Mouse (Mus musculus): ENCODE measurements around the gene Klhl21. TPM values are rescaled to one million over a fixed set of nuclear protein-coding genes. Genes with fewer than 3 reads are reported as not detected.

Gene Klhl21
- polyA plus RNA-seq, 1 experiment from 2014 or later = 8.1 TPM

GRCm38 (mm10) chr4:151985886-151986285 lies 22.7 kb upstream of the Klhl21 start:
- H3K36me3 ChIP-seq (replicated peaks) = peaks cover 67% of the 10 kb centered on the region
- no peaks in the 10 kb centered on the region for H3K27me3 ChIP-seq (ENCODE audit: poor library complexity, severe bottlenecking)

DNA sequence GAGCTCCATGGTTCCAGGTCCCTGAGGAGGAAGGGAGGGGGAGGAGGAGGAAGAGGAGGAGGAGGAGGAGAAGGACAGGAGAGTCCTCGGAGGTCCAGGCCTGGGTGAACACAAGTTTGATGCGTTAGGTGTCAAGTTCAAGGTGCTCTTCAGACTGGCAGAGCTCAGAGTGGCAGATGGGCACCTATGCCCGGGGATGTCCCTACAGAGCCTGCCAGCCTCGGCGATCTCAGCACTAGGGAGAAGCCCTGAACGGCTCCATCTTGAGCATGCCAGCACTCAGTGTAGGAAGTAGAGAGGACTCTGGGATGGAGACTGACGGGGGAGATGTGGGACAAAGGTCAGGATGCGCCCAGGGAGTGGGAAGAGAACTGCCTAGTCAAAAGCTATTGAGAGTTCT lies 22.0 kb upstream of the Klhl21 start:
- Histone ChIP-seq H3K9me3 (no peaks in the 10 kb centered on the region), H3K4me1 (peaks cover 58% of the 10 kb centered on the region), H3K27ac (no peak overlapping the region), H3K4me3 (no peak overlapping the region), H3K36me3 (replicated peaks) (peaks cover 67% of the 10 kb centered on the region), H3K27me3 (ENCODE audit: poor library complexity, severe bottlenecking) (no peaks in the 10 kb centered on the region)
- WGBS = 79% methylated on average over 8 of the region's 8 CpGs
- no peak for DNase-seq (ENCODE audit: extremely low spot score, low spot score)

More at GRCm38 (mm10) chr4:151985886-151986285, 22.7 kb upstream of the Klhl21 start:
- DNase-seq (ENCODE audit: extremely low spot score, low spot score) = no peak
- Histone ChIP-seq H3K9me3 (no peaks in the 10 kb centered on the region), H3K27ac (no peak overlapping the region), H3K4me1 (peaks cover 58% of the 10 kb centered on the region), H3K4me3 (no peak overlapping the region)
- 47% methylated on average over 10 of the region's 10 CpGs for WGBS

DNA sequence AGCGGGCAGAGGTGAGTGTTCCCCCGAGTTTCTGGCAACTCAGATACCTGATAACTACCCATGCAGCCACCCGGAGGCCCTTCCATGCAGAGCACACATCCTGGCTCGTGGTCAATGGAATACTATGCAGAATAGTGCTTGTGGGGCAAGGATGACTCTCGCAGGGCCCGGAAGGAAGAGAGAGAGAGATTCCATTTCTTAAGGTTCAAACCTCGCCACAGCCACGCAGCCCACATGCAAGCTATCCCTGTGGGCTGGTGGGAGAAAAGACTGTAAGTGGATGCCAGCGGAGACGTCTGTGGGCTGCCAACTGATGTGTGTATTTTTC lies 20.6 kb upstream of the Klhl21 start:
- DNase-seq (ENCODE audit: extremely low spot score, low spot score) = no peak
- Histone ChIP-seq H3K9me3 (no peaks in the 10 kb centered on the region), H3K4me1 (peaks cover 55% of the 10 kb centered on the region), H3K4me3 (peak overlapping the region; percentile 91), H3K36me3 (replicated peaks) (peaks cover 67% of the 10 kb centered on the region), H3K27ac (peak overlapping the region; percentile 94), H3K27me3 (ENCODE audit: poor library complexity, severe bottlenecking) (no peaks in the 10 kb centered on the region)
- WGBS = 36% methylated on average over 10 of the region's 10 CpGs

DNA sequence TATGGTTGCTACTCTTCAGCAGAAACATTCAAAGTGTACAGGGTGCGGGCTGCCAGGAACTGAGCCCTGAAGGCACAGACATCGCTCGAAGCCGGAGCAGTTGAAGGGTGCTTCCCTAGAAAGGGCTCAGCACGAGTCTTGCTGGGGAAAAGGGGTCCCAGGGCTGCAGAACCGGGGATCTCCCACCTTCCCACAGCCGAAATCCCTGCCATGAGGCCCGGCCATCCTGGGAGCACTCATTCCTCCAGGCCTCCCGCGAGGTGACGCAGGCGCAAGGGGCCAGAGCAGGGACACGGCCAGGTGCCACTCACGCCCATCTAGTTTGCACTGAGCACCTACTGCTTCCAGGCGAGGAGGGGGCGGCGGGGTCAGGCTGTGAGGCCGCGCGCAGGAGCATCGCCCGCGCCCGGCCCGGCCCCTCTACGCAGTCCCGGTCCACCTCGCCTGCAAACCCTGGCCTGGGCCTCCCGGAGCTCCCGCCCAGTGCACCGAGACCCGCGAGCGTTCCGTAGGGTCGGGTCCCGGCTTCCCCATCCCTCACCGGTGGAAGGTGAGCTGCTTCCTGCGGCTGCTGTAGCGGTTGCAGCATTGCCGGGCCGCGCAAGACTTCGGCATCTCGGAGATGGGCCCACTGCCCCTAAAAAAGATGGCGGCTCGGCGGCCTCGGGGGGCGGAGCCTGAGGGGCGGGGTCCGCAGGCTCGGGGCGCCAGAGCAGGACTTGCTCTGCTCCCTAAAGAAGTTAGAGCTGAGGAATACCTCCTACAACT lies 20.1 kb upstream of the Klhl21 start, which contains the start of gene Thap3:
TSS of gene Thap3 (minus strand) at position 656 of the 768 bp plus-strand sequence.
- 1% methylated on average over 54 of the region's 54 CpGs for WGBS
- peak within 1 kb of the TSS; percentile 91 for H3K4me3 ChIP-seq
- peak; percentile 76 for DNase-seq (ENCODE audit: extremely low spot score, low spot score)
- H3K36me3 ChIP-seq (replicated peaks) = peaks cover 66% of the 10 kb centered on the region
- H3K27ac ChIP-seq = peak within 1 kb of the TSS; percentile 94
- H3K4me1 ChIP-seq = peaks cover 55% of the 10 kb centered on the region
- H3K9me3 ChIP-seq = no peaks in the 10 kb centered on the region
- H3K27me3 ChIP-seq (ENCODE audit: poor library complexity, severe bottlenecking) = peaks cover under 1% of the 10 kb centered on the region; the same call in 1 of the 2 replicates

DNA sequence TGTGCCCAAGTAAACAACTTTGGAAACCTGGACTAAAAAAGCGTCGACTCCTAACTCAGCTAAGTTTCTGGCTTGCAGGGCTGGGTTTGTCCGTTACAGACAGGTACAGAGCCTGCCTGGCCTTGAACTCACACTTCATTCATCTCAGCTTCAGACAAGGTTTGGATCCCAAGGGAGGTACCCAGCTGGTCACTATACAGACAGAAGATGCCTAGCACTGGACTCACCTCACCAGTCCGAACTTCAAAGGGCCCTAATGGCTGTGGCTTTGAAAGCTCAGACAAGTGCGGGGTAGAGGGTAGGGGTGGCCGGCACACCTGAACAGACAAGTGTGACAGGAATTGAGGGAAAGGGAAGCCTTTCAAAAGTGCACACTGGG lies 19.5 kb upstream of the Klhl21 start:
- H3K27me3 ChIP-seq (ENCODE audit: poor library complexity, severe bottlenecking) = peaks cover 6% of the 10 kb centered on the region; the same call in 1 of the 2 replicates
- DNase-seq (ENCODE audit: extremely low spot score, low spot score) = no peak
- H3K4me3 ChIP-seq = peak overlapping the region; percentile 91
- H3K9me3 ChIP-seq = no peaks in the 10 kb centered on the region
- WGBS = 30% methylated on average over 6 of the region's 6 CpGs
- H3K36me3 ChIP-seq (replicated peaks) = peaks cover 65% of the 10 kb centered on the region
- peaks cover 55% of the 10 kb centered on the region for H3K4me1 ChIP-seq
- H3K27ac ChIP-seq = peak overlapping the region; percentile 94

DNA sequence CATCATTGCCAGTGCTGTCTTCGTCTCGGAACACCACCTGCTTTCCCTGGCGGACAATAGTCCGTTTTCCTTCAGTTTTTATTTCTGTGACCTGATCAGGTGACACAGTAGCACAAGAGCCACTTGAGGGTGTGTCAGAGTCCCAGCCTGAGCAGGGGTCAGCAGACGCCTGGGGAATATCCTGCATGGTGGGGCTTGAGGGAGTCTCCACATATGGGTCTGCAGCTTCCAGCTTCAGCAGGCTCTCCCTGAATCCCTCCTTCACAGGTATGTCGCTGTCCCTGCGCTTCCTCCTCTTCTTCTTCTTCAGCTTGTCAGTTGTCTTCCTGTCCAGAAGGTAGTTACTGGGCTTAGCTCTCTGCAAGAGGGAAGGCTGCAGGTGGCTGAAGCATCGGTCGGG lies 16.5 kb upstream of the Klhl21 start:
- Histone ChIP-seq H3K27me3 (ENCODE audit: poor library complexity, severe bottlenecking) (peaks cover 6% of the 10 kb centered on the region; the same call in 1 of the 2 replicates), H3K36me3 (replicated peaks) (peaks cover 46% of the 10 kb centered on the region), H3K4me1 (peaks cover 58% of the 10 kb centered on the region), H3K4me3 (0 out of 2 replicates have a peak overlapping the region, but pooled peaks have one; percentile 6), H3K9me3 (no peaks in the 10 kb centered on the region), H3K27ac (no peak overlapping the region)
- 93% methylated on average over 9 of the region's 9 CpGs for WGBS
- no peak for DNase-seq (ENCODE audit: extremely low spot score, low spot score)

- Histone ChIP-seq H3K4me3 (peak overlapping the region; percentile 97; the same call in 1 of the 2 replicates), H3K27ac (no peak overlapping the region), H3K36me3 (replicated peaks) (peaks cover 46% of the 10 kb centered on the region), H3K4me1 (peaks cover 55% of the 10 kb centered on the region), H3K27me3 (ENCODE audit: poor library complexity, severe bottlenecking) (peaks cover 12% of the 10 kb centered on the region), H3K9me3 (no peaks in the 10 kb centered on the region)
- no peak for DNase-seq (ENCODE audit: extremely low spot score, low spot score)
- 92% methylated on average over 6 of the region's 6 CpGs for WGBS
Measured at GRCm38 (mm10) chr4:151993035-151993434, 15.6 kb upstream of the Klhl21 start.

- H3K9me3 ChIP-seq = no peaks in the 10 kb centered on the region
- WGBS = under 1% methylated on average over 61 of the region's 61 CpGs
- H3K36me3 ChIP-seq (replicated peaks) = peaks cover 44% of the 10 kb centered on the region
- peak overlapping the region; percentile 97 for H3K4me3 ChIP-seq
- H3K4me1 ChIP-seq = peaks cover 43% of the 10 kb centered on the region
- H3K27me3 ChIP-seq (ENCODE audit: poor library complexity, severe bottlenecking) = peaks cover 13% of the 10 kb centered on the region
- DNase-seq (ENCODE audit: extremely low spot score, low spot score) = peak; percentile 53
- H3K27ac ChIP-seq = peak overlapping the region; percentile 95
Measured at GRCm38 (mm10) chr4:151994228-151995171, 14.1 kb upstream of the Klhl21 start.

DNA sequence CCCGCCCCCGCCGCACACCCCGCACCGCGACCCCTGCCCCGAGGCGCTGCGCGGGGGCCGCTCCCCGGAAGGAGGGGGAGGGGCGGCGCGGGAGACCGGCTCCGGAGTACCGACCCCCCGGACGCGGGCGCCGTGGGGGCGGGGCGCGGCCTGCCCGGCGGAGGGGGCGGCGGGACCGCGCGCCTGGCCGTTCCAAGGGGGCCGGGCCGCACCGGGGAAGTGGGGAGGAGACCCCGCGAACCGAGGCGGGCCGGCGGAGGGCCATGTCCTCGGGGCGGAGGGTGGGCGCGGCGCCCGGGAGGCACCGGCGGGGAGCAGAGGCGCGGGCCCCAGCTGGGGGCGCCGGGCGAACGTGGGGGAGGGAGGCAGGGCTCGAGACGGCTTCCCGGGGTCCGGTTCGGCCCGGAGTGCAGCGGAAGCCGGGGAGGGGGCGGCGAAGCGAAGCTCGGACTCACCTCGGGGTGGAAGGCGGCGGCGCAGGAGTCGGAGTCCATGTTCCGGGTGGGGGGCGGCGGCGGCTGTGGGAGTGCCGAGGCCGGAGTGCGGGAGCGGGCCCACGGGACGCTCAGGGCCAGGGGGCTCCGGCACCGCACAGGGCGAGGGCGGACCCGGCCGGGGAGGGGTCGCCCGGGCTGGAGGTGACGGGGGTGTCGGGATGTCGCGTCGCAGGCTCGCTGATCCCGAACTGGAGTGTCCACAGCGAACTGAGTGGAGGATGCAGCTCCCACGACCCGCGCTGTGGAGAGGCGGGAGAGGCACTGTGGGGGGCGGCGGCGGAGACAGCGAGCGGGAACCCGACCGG lies 13.0 kb upstream of the Klhl21 start:
- WGBS = 2% methylated on average over 92 of the region's 111 CpGs
- Histone ChIP-seq H3K36me3 (replicated peaks) (peaks cover 33% of the 10 kb centered on the region), H3K27me3 (ENCODE audit: poor library complexity, severe bottlenecking) (peaks cover 13% of the 10 kb centered on the region), H3K4me3 (peak overlapping the region; percentile 97), H3K4me1 (peaks cover 39% of the 10 kb centered on the region), H3K9me3 (no peaks in the 10 kb centered on the region), H3K27ac (peak overlapping the region; percentile 95)
- no peak for DNase-seq (ENCODE audit: extremely low spot score, low spot score)

DNA sequence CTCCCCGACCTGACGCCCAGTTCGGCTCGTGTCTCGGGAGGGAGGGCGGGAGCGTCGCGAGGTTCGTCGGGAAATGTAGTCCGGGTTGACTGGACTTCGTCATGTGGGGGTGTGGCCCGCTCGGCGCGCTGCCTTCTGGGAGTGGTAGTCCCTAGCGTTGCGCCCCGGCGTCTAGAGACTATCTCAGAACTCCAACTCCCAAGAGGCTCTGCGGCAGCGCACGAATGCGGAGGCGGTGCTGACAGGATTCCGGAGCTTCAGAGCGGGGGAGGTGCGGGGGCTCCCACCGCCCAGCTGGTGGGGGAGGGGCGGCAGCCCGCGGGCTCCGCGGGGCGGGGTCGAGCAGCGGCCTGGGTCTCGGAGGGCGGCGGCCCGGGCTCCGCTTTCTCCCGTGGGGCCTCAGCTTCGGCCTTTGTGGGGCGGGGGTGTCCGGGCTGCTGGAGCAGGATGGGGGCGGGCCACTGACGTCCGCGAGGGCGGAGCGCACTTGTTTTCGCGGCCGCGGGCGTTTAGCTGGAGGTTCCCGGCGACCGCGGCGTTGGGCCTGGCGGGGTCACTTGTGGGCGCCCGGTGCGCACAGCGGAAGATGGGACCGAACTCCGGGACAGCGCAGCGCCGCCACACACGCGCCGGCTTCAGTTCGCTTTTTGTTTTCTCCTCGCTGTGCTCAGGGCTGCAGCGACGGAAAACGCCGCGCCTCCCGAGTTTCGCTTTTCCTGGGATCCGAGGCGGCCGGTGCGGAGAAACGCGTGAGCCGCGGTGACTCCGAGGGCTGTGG lies 12.2 kb upstream of the Klhl21 start, which contains the start of gene Phf13:
TSS of gene Phf13 (minus strand) at position 86 of the 778 bp plus-strand sequence.
- peak within 1 kb of the TSS; percentile 95 for H3K27ac ChIP-seq
- DNase-seq (ENCODE audit: extremely low spot score, low spot score) = peak; percentile 100
- under 1% methylated on average over 93 of the region's 94 CpGs for WGBS
- peaks cover 38% of the 10 kb centered on the region for H3K4me1 ChIP-seq
- peaks cover 13% of the 10 kb centered on the region for H3K27me3 ChIP-seq (ENCODE audit: poor library complexity, severe bottlenecking)
- H3K4me3 ChIP-seq = peak within 1 kb of the TSS; percentile 97
- H3K9me3 ChIP-seq = no peaks in the 10 kb centered on the region
- H3K36me3 ChIP-seq (replicated peaks) = peaks cover 25% of the 10 kb centered on the region

- H3K9me3 ChIP-seq = no peaks in the 10 kb centered on the region
- H3K36me3 ChIP-seq (replicated peaks) = peaks cover 20% of the 10 kb centered on the region
- H3K4me1 ChIP-seq = peaks cover 38% of the 10 kb centered on the region
- peak overlapping the region; percentile 95 for H3K27ac ChIP-seq
- H3K4me3 ChIP-seq = peak overlapping the region; percentile 97
- H3K27me3 ChIP-seq (ENCODE audit: poor library complexity, severe bottlenecking) = peaks cover 13% of the 10 kb centered on the region
- WGBS = 7% methylated on average over 13 of the region's 13 CpGs
- DNase-seq (ENCODE audit: extremely low spot score, low spot score) = no peak
Measured at GRCm38 (mm10) chr4:151996951-151997222, 11.7 kb upstream of the Klhl21 start.

All from forebrain, embryonic 10.5 days (tissue).